Mouse (Mus musculus) adrenal gland, adult (tissue): ENCODE measurements around the gene Ankrd36.
"Not testable (repeated sequence)": the region's sequence is repeated elsewhere in the genome, so short reads cannot be mapped to it uniquely, and the experiment has no call there.

Experiments used
- DNase-seq, 2 experiments: peaks; one replicate each; pipeline ENCODE4 v3.0.0; 2022 to 2023; ENCODE audit warnings: low spot score in 1 of 2; ENCODE audit not compliant: inconsistent age in 2 of 2

Ankrd36 gene

GRCm38 (mm10) chr11:5545457-5545856 lies 24.0 kb upstream of the Ankrd36 start:
- DNase-seq = peak in 1 of 2 experiments; percentile 65

GRCm38 (mm10) chr11:5546693-5547092 lies 22.8 kb upstream of the Ankrd36 start:
- DNase-seq = no peak

GRCm38 (mm10) chr11:5551430-5551829 lies 18.1 kb upstream of the Ankrd36 start:
- peak in 1 of 2 experiments; percentile 58 for DNase-seq

- DNase-seq = peak in 1 of 2 experiments; percentile 22
These were observed 17.6 kb upstream of the Ankrd36 start for GRCm38 (mm10) chr11:5551931-5552330.

- DNase-seq = no peak
These were observed 9.2 kb upstream of the Ankrd36 start for GRCm38 (mm10) chr11:5560273-5560672.

GRCm38 (mm10) chr11:5562625-5563268 lies 6.7 kb upstream of the Ankrd36 start:
- DNase-seq = no peak

GRCm38 (mm10) chr11:5563898-5564297 lies 5.6 kb upstream of the Ankrd36 start:
- DNase-seq = no peak

- DNase-seq = no peak
These were observed 3.9 kb upstream of the Ankrd36 start for GRCm38 (mm10) chr11:5565596-5565995.

- DNase-seq = no peak
These were observed 3.0 kb upstream of the Ankrd36 start for GRCm38 (mm10) chr11:5566506-5566905.

GRCm38 (mm10) chr11:5567654-5568053 lies 1.8 kb upstream of the Ankrd36 start:
- DNase-seq = no peak

- DNase-seq = no peak
These were observed 1.4 kb upstream of the Ankrd36 start for GRCm38 (mm10) chr11:5568082-5568481.

GRCm38 (mm10) chr11:5571856-5572255 lies 2.4 kb downstream of the Ankrd36 start:
- DNase-seq = no peak

- DNase-seq = no peak
These were observed 4.3 kb downstream of the Ankrd36 start for GRCm38 (mm10) chr11:5573821-5574220.

GRCm38 (mm10) chr11:5575046-5575445 lies 5.6 kb downstream of the Ankrd36 start:
- no peak for DNase-seq

GRCm38 (mm10) chr11:5592336-5592735 lies 22.9 kb downstream of the Ankrd36 start:
- peak; percentile 7 to 76 for DNase-seq

- DNase-seq = no peak
These were observed 25.9 kb downstream of the Ankrd36 start for GRCm38 (mm10) chr11:5595381-5595791.

- no peak for DNase-seq
These were observed 26.3 kb downstream of the Ankrd36 start for GRCm38 (mm10) chr11:5595792-5596191.

GRCm38 (mm10) chr11:5596756-5597155 lies 27.3 kb downstream of the Ankrd36 start:
- no peak for DNase-seq

- no peak for DNase-seq
These were observed 35.9 kb downstream of the Ankrd36 start for GRCm38 (mm10) chr11:5605421-5605820.

- not testable (repeated sequence) for DNase-seq
These were observed 42.4 kb downstream of the Ankrd36 start for GRCm38 (mm10) chr11:5611918-5612317.

GRCm38 (mm10) chr11:5614453-5614852 lies 45.0 kb downstream of the Ankrd36 start:
- DNase-seq = no peak

- DNase-seq = no peak
These were observed 55.6 kb downstream of the Ankrd36 start for GRCm38 (mm10) chr11:5625101-5625500.

- peak; percentile 68 to 90 for DNase-seq
These were observed 59.5 kb downstream of the Ankrd36 start for GRCm38 (mm10) chr11:5629033-5629432.
